Mouse (Mus musculus) hindbrain, embryonic 10.5 days (tissue): ENCODE results near the gene Gucd1. TPM values are rescaled to one million over a fixed set of nuclear protein-coding genes. Genes with fewer than 3 reads are reported as not detected.

Experiments used
- DNase-seq: peaks from one replicate; pipeline ENCODE4 v3.0.0-alpha.2; 2017; ENCODE audit warnings: low spot score
- H3K27ac ChIP-seq: fragments of 300-500 bp; sonication (generic); 2 replicates; pipeline ENCODE4 v1.5.1; 2016; ENCODE audit warnings: mild to moderate bottlenecking, moderate library complexity
- H3K27me3 ChIP-seq: fragments of 300-500 bp; sonication (generic); 2 replicates; pipeline ENCODE4 v1.6.1; 2016; ENCODE audit warnings: mild to moderate bottlenecking; ENCODE audit not compliant: poor library complexity, insufficient read depth, severe bottlenecking
- H3K36me3 ChIP-seq: fragments of 300-500 bp; sonication (generic); 2 replicates; pipeline ENCODE4 v1.6.1; 2016; ENCODE audit warnings: mild to moderate bottlenecking, moderate library complexity
- H3K4me1 ChIP-seq: fragments of 300-500 bp; sonication (generic); replicated peaks from 2 replicates; pipeline ENCODE4 v1.6.1; 2016; ENCODE audit warnings: mild to moderate bottlenecking
- H3K4me3 ChIP-seq: fragments of 300-500 bp; sonication (generic); 2 replicates; pipeline ENCODE4 v1.5.1; 2016; ENCODE audit warnings: mild to moderate bottlenecking, moderate library complexity
- H3K9me3 ChIP-seq: fragments of 300-500 bp; sonication (generic); 2 replicates; pipeline ENCODE4 v1.6.1; 2016; ENCODE audit warnings: mild to moderate bottlenecking, moderate library complexity
- WGBS: fragments of 180-500 bp; shearing (Covaris S2); methylation state at CpG from one replicate; pipeline ENCODE4 v1.1.7; 2016; 5-methylcytosine and 5-hydroxymethylcytosine counted together
- polyA plus RNA-seq: library from polyadenylated mRNA; unstranded; fragments of >200 nt; fragmentation: Nextera tagmentation; extraction: Ambion mirVana; gene quantifications from 2 replicates; pipeline ENCODE4 v1.2.1, GENCODE M21; 2016

Gucd1 gene
- polyA plus RNA-seq, 1 experiment from 2014 or later = 32.5 TPM

- 41% methylated on average over 9 of the region's 9 CpGs for WGBS
Measured at GRCm38 (mm10) chr10:75556026-75556425, 38.3 kb upstream of the Gucd1 start.

DNA sequence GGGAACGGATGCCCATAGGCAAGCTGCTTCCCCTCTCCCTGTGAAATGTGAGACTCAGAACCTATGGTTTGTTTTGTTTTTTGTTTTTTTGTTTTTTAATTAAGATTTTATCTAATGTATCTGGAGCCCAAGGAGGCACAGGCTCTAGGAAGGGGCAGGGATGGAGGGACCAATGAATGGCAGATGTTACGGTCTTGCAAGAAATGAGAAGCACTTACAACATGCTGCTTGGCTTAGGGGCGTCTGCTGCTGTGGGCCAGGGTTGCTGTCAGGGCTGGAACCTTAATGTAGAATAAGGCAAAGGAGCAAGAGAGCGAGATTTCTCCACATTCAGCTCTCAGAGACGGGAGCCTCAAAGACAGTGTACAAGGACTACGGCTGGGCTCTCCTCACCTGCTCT, 37.8 kb upstream of the Gucd1 start:
- Histone ChIP-seq H3K27ac (peak overlapping the region; percentile 59; the same call in 1 of the 2 replicates), H3K4me3 (no peak overlapping the region), H3K9me3 (no peaks in the 10 kb centered on the region), H3K27me3 (peaks cover 38% of the 10 kb centered on the region), H3K4me1 (peaks cover 57% of the 10 kb centered on the region), H3K36me3 (0 out of 2 replicates have a peak, but pooled peaks cover 7% of the 10 kb centered on the region)
- WGBS = 72% methylated on average over 6 of the region's 6 CpGs
- DNase-seq = no peak

More at GRCm38 (mm10) chr10:75556026-75556425, 38.3 kb upstream of the Gucd1 start:
- peaks cover 62% of the 10 kb centered on the region for H3K4me1 ChIP-seq
- peak overlapping the region; percentile 59; the same call in 1 of the 2 replicates for H3K27ac ChIP-seq
- peaks cover 42% of the 10 kb centered on the region for H3K27me3 ChIP-seq
- 0 out of 2 replicates have a peak, but pooled peaks cover 7% of the 10 kb centered on the region for H3K36me3 ChIP-seq
- H3K4me3 ChIP-seq = no peak overlapping the region
- no peak for DNase-seq
- H3K9me3 ChIP-seq = no peaks in the 10 kb centered on the region

DNA sequence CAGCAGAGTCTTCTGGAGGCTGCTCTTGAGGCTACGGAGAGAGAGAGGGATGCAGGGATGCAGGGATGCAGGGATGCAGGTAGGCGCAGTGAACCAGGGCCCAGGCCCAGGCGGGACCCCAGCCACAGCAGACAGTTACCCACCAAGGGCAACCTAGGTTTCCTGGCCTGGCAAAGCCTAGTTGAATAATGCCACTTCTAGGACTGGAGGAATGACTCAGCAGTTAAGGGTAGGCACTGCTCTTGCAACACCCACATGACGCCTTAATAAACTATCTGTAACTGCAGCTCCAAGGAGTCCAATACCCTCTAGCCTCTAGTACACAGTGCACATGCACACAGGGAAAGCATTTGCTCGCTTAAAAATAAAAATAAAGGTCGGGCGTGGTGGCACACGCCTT, 36.3 kb upstream of the Gucd1 start:
- no peak for DNase-seq
- WGBS = 90% methylated on average over 8 of the region's 8 CpGs

GRCm38 (mm10) chr10:75552701-75553450, 35.1 kb upstream of the Gucd1 start:
- peaks cover 11% of the 10 kb centered on the region; the same call in 1 of the 2 replicates for H3K27me3 ChIP-seq
- no peak for DNase-seq
- H3K27ac ChIP-seq = no peak overlapping the region
- H3K9me3 ChIP-seq = no peaks in the 10 kb centered on the region
- 70% methylated on average over 13 of the region's 13 CpGs for WGBS
- 0 out of 2 replicates have a peak, but pooled peaks cover 7% of the 10 kb centered on the region for H3K36me3 ChIP-seq
- peaks cover 32% of the 10 kb centered on the region for H3K4me1 ChIP-seq
- no peak overlapping the region for H3K4me3 ChIP-seq

More for the DNA sequence above, 36.3 kb upstream of the Gucd1 start:
- Histone ChIP-seq H3K27me3 (peaks cover 23% of the 10 kb centered on the region), H3K4me1 (peaks cover 43% of the 10 kb centered on the region), H3K36me3 (0 out of 2 replicates have a peak, but pooled peaks cover 7% of the 10 kb centered on the region), H3K27ac (no peak overlapping the region), H3K9me3 (no peaks in the 10 kb centered on the region), H3K4me3 (no peak overlapping the region)

- no peaks in the 10 kb centered on the region for H3K9me3 ChIP-seq
- no peak overlapping the region for H3K4me3 ChIP-seq
- 92% methylated on average over 2 of the region's 2 CpGs for WGBS
- 0 out of 2 replicates have a peak, but pooled peaks cover 7% of the 10 kb centered on the region for H3K36me3 ChIP-seq
- H3K27ac ChIP-seq = no peak overlapping the region
- peaks cover 3% of the 10 kb centered on the region; the same call in 1 of the 2 replicates for H3K27me3 ChIP-seq
- no peak for DNase-seq
- H3K4me1 ChIP-seq = peaks cover 25% of the 10 kb centered on the region
Measured at GRCm38 (mm10) chr10:75552106-75552505, 34.3 kb upstream of the Gucd1 start.

DNA sequence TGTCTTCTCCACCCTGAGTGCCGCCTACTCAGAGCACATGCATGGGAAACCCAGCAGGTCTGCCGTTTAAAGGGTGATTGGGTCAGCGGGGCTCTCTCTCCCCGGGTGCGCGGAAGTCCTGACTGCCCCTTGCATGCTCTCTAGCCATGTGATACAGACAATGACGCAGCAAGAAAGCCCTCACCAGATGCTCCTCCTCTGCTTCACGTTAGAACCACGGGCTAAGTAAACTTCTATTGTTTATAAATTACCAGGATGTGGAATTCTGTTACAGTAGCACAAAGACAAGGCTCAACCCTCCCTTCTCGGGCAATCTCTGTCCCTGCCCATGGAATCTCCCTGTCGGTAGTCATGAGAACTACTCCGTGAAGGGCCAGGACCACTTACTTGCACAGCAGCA, 33.4 kb upstream of the Gucd1 start:
- H3K27ac ChIP-seq = no peak overlapping the region
- DNase-seq = no peak
- H3K36me3 ChIP-seq = 0 out of 2 replicates have a peak, but pooled peaks cover 7% of the 10 kb centered on the region
- H3K9me3 ChIP-seq = no peaks in the 10 kb centered on the region
- no peaks in the 10 kb centered on the region for H3K27me3 ChIP-seq
- 48% methylated on average over 12 of the region's 12 CpGs for WGBS
- peaks cover 17% of the 10 kb centered on the region for H3K4me1 ChIP-seq
- no peak overlapping the region for H3K4me3 ChIP-seq

GRCm38 (mm10) chr10:75549886-75550285, 32.1 kb upstream of the Gucd1 start:
- no peaks in the 10 kb centered on the region for H3K27me3 ChIP-seq
- 0 out of 2 replicates have a peak, but pooled peaks cover 7% of the 10 kb centered on the region for H3K36me3 ChIP-seq
- no peak overlapping the region for H3K27ac ChIP-seq
- peaks cover 11% of the 10 kb centered on the region; the same call in 1 of the 2 replicates for H3K4me1 ChIP-seq
- WGBS = 82% methylated on average over 7 of the region's 7 CpGs
- no peak for DNase-seq
- no peak overlapping the region for H3K4me3 ChIP-seq
- peaks cover 10% of the 10 kb centered on the region for H3K9me3 ChIP-seq

- H3K4me1 ChIP-seq = peaks cover 11% of the 10 kb centered on the region; the same call in 1 of the 2 replicates
- H3K36me3 ChIP-seq = 0 out of 2 replicates have a peak, but pooled peaks cover 1% of the 10 kb centered on the region
- no peak overlapping the region for H3K27ac ChIP-seq
- no peak overlapping the region for H3K4me3 ChIP-seq
- peaks cover 15% of the 10 kb centered on the region for H3K9me3 ChIP-seq
- WGBS = 83% methylated on average over 14 of the region's 14 CpGs
- no peaks in the 10 kb centered on the region for H3K27me3 ChIP-seq
- no peak for DNase-seq
Measured at GRCm38 (mm10) chr10:75548486-75548885, 30.7 kb upstream of the Gucd1 start.

GRCm38 (mm10) chr10:75547901-75548300, 30.1 kb upstream of the Gucd1 start:
- Histone ChIP-seq H3K4me1 (peaks cover 8% of the 10 kb centered on the region; the same call in 1 of the 2 replicates), H3K36me3 (no peaks in the 10 kb centered on the region), H3K4me3 (no peak overlapping the region), H3K9me3 (peaks cover 15% of the 10 kb centered on the region), H3K27me3 (no peaks in the 10 kb centered on the region), H3K27ac (no peak overlapping the region)
- DNase-seq = no peak
- WGBS = 83% methylated on average over 7 of the region's 7 CpGs

DNA sequence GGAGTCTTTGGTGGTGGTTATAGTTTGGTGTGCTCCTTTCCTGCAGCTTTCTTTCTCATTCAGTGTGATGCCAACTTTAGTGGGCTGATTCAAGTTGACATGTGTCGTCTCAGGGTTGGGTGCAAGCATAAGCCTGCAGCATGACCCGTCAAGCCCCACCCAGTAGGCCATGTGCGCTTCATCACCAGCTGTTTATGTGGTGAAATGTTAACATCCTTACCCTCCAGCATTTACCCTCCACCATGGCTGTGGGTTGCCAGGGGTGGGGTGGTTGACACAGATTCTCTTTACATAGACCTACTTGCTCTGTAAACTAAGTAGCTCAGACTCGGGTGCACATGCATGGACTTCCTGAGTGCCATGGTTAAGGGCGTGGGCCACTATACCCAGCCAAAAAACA, 18.4 kb upstream of the Gucd1 start:
- Histone ChIP-seq H3K36me3 (peaks cover 55% of the 10 kb centered on the region), H3K9me3 (no peaks in the 10 kb centered on the region), H3K4me1 (no peaks in the 10 kb centered on the region), H3K4me3 (no peak overlapping the region), H3K27me3 (no peaks in the 10 kb centered on the region), H3K27ac (no peak overlapping the region)
- no peak for DNase-seq
- 93% methylated on average over 5 of the region's 5 CpGs for WGBS

GRCm38 (mm10) chr10:75535423-75535822, 17.7 kb upstream of the Gucd1 start:
- Histone ChIP-seq H3K4me1 (no peaks in the 10 kb centered on the region), H3K27me3 (no peaks in the 10 kb centered on the region), H3K9me3 (no peaks in the 10 kb centered on the region), H3K27ac (no peak overlapping the region), H3K36me3 (peaks cover 62% of the 10 kb centered on the region), H3K4me3 (no peak overlapping the region)
- 89% methylated on average over 2 of the region's 2 CpGs for WGBS
- DNase-seq = no peak

DNA sequence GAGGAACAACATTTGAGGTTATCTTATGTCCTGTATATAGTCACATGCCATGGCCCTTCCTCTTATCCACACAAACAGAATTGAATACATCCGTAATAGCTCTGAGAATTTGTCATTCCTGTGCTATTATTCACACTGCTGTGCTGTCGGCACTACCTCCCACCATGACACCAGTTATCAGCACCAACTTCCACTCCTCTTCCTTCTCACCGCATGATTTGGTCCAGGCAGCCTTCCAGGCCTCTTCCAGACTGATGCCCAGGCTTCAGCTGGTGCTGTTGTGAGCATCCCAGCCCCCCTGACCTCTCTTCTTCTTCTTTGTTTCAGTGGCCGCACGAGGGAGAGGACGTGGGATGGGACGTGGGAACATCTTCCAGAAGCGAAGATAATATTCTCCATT, 17.2 kb upstream of the Gucd1 start:
- H3K4me1 ChIP-seq = no peaks in the 10 kb centered on the region
- WGBS = 95% methylated on average over 8 of the region's 8 CpGs
- no peaks in the 10 kb centered on the region for H3K27me3 ChIP-seq
- DNase-seq = no peak
- H3K4me3 ChIP-seq = no peak overlapping the region
- H3K9me3 ChIP-seq = no peaks in the 10 kb centered on the region
- H3K36me3 ChIP-seq = peaks cover 67% of the 10 kb centered on the region
- H3K27ac ChIP-seq = no peak overlapping the region

- Histone ChIP-seq H3K27me3 (no peaks in the 10 kb centered on the region), H3K27ac (no peak overlapping the region), H3K9me3 (no peaks in the 10 kb centered on the region), H3K4me1 (no peaks in the 10 kb centered on the region), H3K36me3 (peaks cover 72% of the 10 kb centered on the region), H3K4me3 (no peak overlapping the region)
- 94% methylated on average over 8 of the region's 8 CpGs for WGBS
- DNase-seq = no peak
Measured at GRCm38 (mm10) chr10:75534216-75534615, 16.4 kb upstream of the Gucd1 start.
